Mouse (Mus musculus) embryonic fibroblast, embryonic 13.5 days (primary cell): ENCODE data around the gene Pik3r5.

Source experiments
- CTCF ChIP-seq: IDR thresholded peaks from 2 replicates; pipeline ENCODE4 v1.5.1; 2011; ENCODE audit warnings: mild to moderate bottlenecking, control low read depth, low read length, moderate library complexity, borderline replicate concordance; ENCODE audit not compliant: insufficient read depth
- POLR2A ChIP-seq: IDR thresholded peaks from 2 replicates; pipeline ENCODE4 v1.6.1; 2011; ENCODE audit warnings: low read depth, mild to moderate bottlenecking, control low read depth, low read length, moderate library complexity

GRCm38 (mm10) chr11:68386589-68387440, 45.1 kb upstream of the Pik3r5 start:
- TF ChIP-seq CTCF (no peak), POLR2A (0 out of 2 replicates have a peak, but pooled peaks have one; percentile 14)
